Mouse (Mus musculus) hindbrain, embryonic 15.5 days (tissue): ENCODE data around the gene Pou2f2. TPM values are rescaled to one million over a fixed set of nuclear protein-coding genes. Genes with fewer than 3 reads are reported as not detected.
"Not testable (repeated sequence)": the region's sequence is repeated elsewhere in the genome, so short reads cannot be mapped to it uniquely, and the experiment has no call there.

Source experiments
- ATAC-seq: fragments of 200-750 bp; cut with Nextera tagmentation; 2 replicates; pipeline ENCODE4 v1.8.0; 2017; ENCODE audit warnings: low read depth, moderate number of reproducible peaks, moderate TSS enrichment; ENCODE audit not compliant: low FRiP score
- H3K27ac ChIP-seq: fragments of 300-500 bp; sonication (generic); replicated peaks from 2 replicates; pipeline ENCODE4 v1.5.1; 2015; ENCODE audit warnings: mild to moderate bottlenecking, inconsistent platforms
- H3K27me3 ChIP-seq: fragments of 300-500 bp; sonication (generic); 2 replicates; pipeline ENCODE4 v1.6.1; 2015; ENCODE audit warnings: control low read depth, inconsistent platforms
- H3K36me3 ChIP-seq: fragments of 300-500 bp; sonication (generic); 2 replicates; pipeline ENCODE4 v1.6.1; 2015; ENCODE audit warnings: control low read depth, inconsistent platforms
- H3K4me1 ChIP-seq: fragments of 300-500 bp; sonication (generic); replicated peaks from 2 replicates; pipeline ENCODE4 v1.6.1; 2015; ENCODE audit warnings: control low read depth, inconsistent platforms
- H3K4me2 ChIP-seq: fragments of 300-500 bp; sonication (generic); 2 replicates; pipeline ENCODE4 v1.6.1; 2015; ENCODE audit warnings: moderate library complexity, mild to moderate bottlenecking, inconsistent platforms
- H3K4me3 ChIP-seq: fragments of 300-500 bp; sonication (generic); 2 replicates; pipeline ENCODE4 v1.5.1; 2015; ENCODE audit warnings: mild to moderate bottlenecking, inconsistent platforms
- H3K9ac ChIP-seq: fragments of 300-500 bp; sonication (generic); 2 replicates; pipeline ENCODE4 v1.6.1; 2015; ENCODE audit warnings: inconsistent platforms
- H3K9me3 ChIP-seq: fragments of 300-500 bp; sonication (generic); 2 replicates; pipeline ENCODE4 v1.6.1; 2016; ENCODE audit warnings: control low read depth, inconsistent platforms
- WGBS: fragments of 180-500 bp; shearing (Covaris S2); methylation state at CpG from one replicate; pipeline ENCODE4 v1.1.7; 2015; 5-methylcytosine and 5-hydroxymethylcytosine counted together
- polyA plus RNA-seq: library from polyadenylated mRNA; unstranded; fragments of >200 nt; fragmentation: Nextera tagmentation; extraction: Ambion mirVana; gene quantifications from 2 replicates; pipeline ENCODE4 v1.2.1, GENCODE M21; 2015

Gene Pou2f2
- polyA plus RNA-seq, 1 experiment from 2014 or later, result 33.4 TPM

GRCm38 (mm10) chr7:25067338-25067737, 112.2 kb downstream of the Pou2f2 start:
- H3K4me2 ChIP-seq, result no peak overlapping the region
- peaks cover 34% of the 10 kb centered on the region for H3K4me1 ChIP-seq
- H3K27me3 ChIP-seq, result no peaks in the 10 kb centered on the region
- H3K9ac ChIP-seq, result no peak overlapping the region
- no peak overlapping the region for H3K27ac ChIP-seq
- H3K36me3 ChIP-seq, result peaks cover 51% of the 10 kb centered on the region
- H3K4me3 ChIP-seq, result no peak overlapping the region
- ATAC-seq, result no peak
- no peaks in the 10 kb centered on the region for H3K9me3 ChIP-seq
- 92% methylated on average over 7 of the region's 7 CpGs for WGBS

- H3K27me3 ChIP-seq, result no peaks in the 10 kb centered on the region
- peaks cover 10% of the 10 kb centered on the region for H3K4me1 ChIP-seq
- 95% methylated on average over 8 of the region's 8 CpGs for WGBS
- H3K4me3 ChIP-seq, result no peak overlapping the region
- no peak overlapping the region for H3K9ac ChIP-seq
- H3K36me3 ChIP-seq, result peaks cover 80% of the 10 kb centered on the region
- ATAC-seq, result no peak
- H3K4me2 ChIP-seq, result no peak overlapping the region
- no peaks in the 10 kb centered on the region for H3K9me3 ChIP-seq
- no peak overlapping the region for H3K27ac ChIP-seq
Observed at GRCm38 (mm10) chr7:25063900-25064299, 115.6 kb downstream of the Pou2f2 start.

- no peak for ATAC-seq
- H3K4me2 ChIP-seq, result no peak overlapping the region
- H3K27ac ChIP-seq, result no peak overlapping the region
- no peak overlapping the region for H3K9ac ChIP-seq
- H3K9me3 ChIP-seq, result no peaks in the 10 kb centered on the region
- peaks cover 86% of the 10 kb centered on the region for H3K36me3 ChIP-seq
- H3K4me3 ChIP-seq, result no peak overlapping the region
- no peaks in the 10 kb centered on the region for H3K27me3 ChIP-seq
- peaks cover 4% of the 10 kb centered on the region for H3K4me1 ChIP-seq
- WGBS, result 98% methylated on average over 6 of the region's 6 CpGs
Observed at GRCm38 (mm10) chr7:25063346-25063745, 116.2 kb downstream of the Pou2f2 start.

GRCm38 (mm10) chr7:25058836-25059235, 120.7 kb downstream of the Pou2f2 start:
- H3K9me3 ChIP-seq, result no peaks in the 10 kb centered on the region
- no peaks in the 10 kb centered on the region for H3K27me3 ChIP-seq
- peaks cover 90% of the 10 kb centered on the region for H3K36me3 ChIP-seq
- H3K4me1 ChIP-seq, result no peaks in the 10 kb centered on the region
- no peak overlapping the region for H3K27ac ChIP-seq
- no peak overlapping the region for H3K4me2 ChIP-seq
- ATAC-seq, result no peak
- no peak overlapping the region for H3K4me3 ChIP-seq
- WGBS, result 86% methylated on average over 14 of the region's 14 CpGs
- H3K9ac ChIP-seq, result no peak overlapping the region

- H3K9me3 ChIP-seq, result no peaks in the 10 kb centered on the region
- H3K27me3 ChIP-seq, result no peaks in the 10 kb centered on the region
- H3K36me3 ChIP-seq, result peaks cover 88% of the 10 kb centered on the region
- ATAC-seq, result no peak
- H3K4me2 ChIP-seq, result no peak overlapping the region
- H3K4me3 ChIP-seq, result no peak overlapping the region
- H3K27ac ChIP-seq, result no peak overlapping the region
- H3K9ac ChIP-seq, result no peak overlapping the region
- no peaks in the 10 kb centered on the region for H3K4me1 ChIP-seq
- 95% methylated on average over 8 of the region's 8 CpGs for WGBS
Observed at GRCm38 (mm10) chr7:25058394-25058793, 121.1 kb downstream of the Pou2f2 start.

GRCm38 (mm10) chr7:25057888-25058287, 121.6 kb downstream of the Pou2f2 start:
- ATAC-seq, result no peak
- Histone ChIP-seq H3K36me3 (peaks cover 83% of the 10 kb centered on the region), H3K4me3 (no peak overlapping the region), H3K9me3 (no peaks in the 10 kb centered on the region), H3K27ac (no peak overlapping the region), H3K27me3 (no peaks in the 10 kb centered on the region), H3K9ac (no peak overlapping the region), H3K4me2 (no peak overlapping the region), H3K4me1 (no peaks in the 10 kb centered on the region)
- WGBS, result 88% methylated on average over 5 of the region's 5 CpGs

GRCm38 (mm10) chr7:25056951-25057350, 122.6 kb downstream of the Pou2f2 start:
- no peak overlapping the region for H3K4me2 ChIP-seq
- no peak overlapping the region for H3K9ac ChIP-seq
- H3K36me3 ChIP-seq, result peaks cover 75% of the 10 kb centered on the region
- no peaks in the 10 kb centered on the region for H3K27me3 ChIP-seq
- 75% methylated on average over 4 of the region's 4 CpGs for WGBS
- H3K4me1 ChIP-seq, result no peaks in the 10 kb centered on the region
- ATAC-seq, result no peak
- H3K9me3 ChIP-seq, result no peaks in the 10 kb centered on the region
- no peak overlapping the region for H3K27ac ChIP-seq
- H3K4me3 ChIP-seq, result no peak overlapping the region

GRCm38 (mm10) chr7:25052587-25052986, 126.9 kb downstream of the Pou2f2 start:
- H3K4me3 ChIP-seq, result no peak overlapping the region
- no peaks in the 10 kb centered on the region for H3K4me1 ChIP-seq
- no peak overlapping the region for H3K27ac ChIP-seq
- no peak for ATAC-seq
- H3K9ac ChIP-seq, result no peak overlapping the region
- H3K4me2 ChIP-seq, result no peak overlapping the region
- 95% methylated on average over 3 of the region's 3 CpGs for WGBS
- no peaks in the 10 kb centered on the region for H3K27me3 ChIP-seq
- H3K9me3 ChIP-seq, result no peaks in the 10 kb centered on the region
- H3K36me3 ChIP-seq, result peaks cover 65% of the 10 kb centered on the region

- Histone ChIP-seq H3K36me3 (peaks cover 61% of the 10 kb centered on the region), H3K27ac (no peak overlapping the region), H3K4me2 (no peak overlapping the region), H3K9ac (no peak overlapping the region), H3K4me1 (no peaks in the 10 kb centered on the region), H3K27me3 (no peaks in the 10 kb centered on the region), H3K9me3 (no peaks in the 10 kb centered on the region), H3K4me3 (no peak overlapping the region)
- ATAC-seq, result no peak
- WGBS, result 79% methylated on average over 16 of the region's 16 CpGs
Observed at GRCm38 (mm10) chr7:25049295-25049930, 130.1 kb downstream of the Pou2f2 start.

GRCm38 (mm10) chr7:25047363-25047762, 132.2 kb downstream of the Pou2f2 start:
- 76% methylated on average over 8 of the region's 8 CpGs for WGBS

GRCm38 (mm10) chr7:25044599-25044998, 134.9 kb downstream of the Pou2f2 start:
- H3K36me3 ChIP-seq, result peaks cover 80% of the 10 kb centered on the region
- H3K9me3 ChIP-seq, H3K4me1 ChIP-seq: not testable (repeated sequence)

More at GRCm38 (mm10) chr7:25047363-25047762, 132.2 kb downstream of the Pou2f2 start:
- Histone ChIP-seq H3K4me3 (no peak overlapping the region), H3K9ac (no peak overlapping the region), H3K9me3 (no peaks in the 10 kb centered on the region), H3K36me3 (peaks cover 77% of the 10 kb centered on the region), H3K27me3 (no peaks in the 10 kb centered on the region), H3K4me2 (no peak overlapping the region), H3K27ac (no peak overlapping the region), H3K4me1 (no peaks in the 10 kb centered on the region)
- ATAC-seq, result no peak

GRCm38 (mm10) chr7:25041921-25042320, 137.6 kb downstream of the Pou2f2 start:
- no peaks in the 10 kb centered on the region for H3K4me1 ChIP-seq
- WGBS, result 92% methylated on average over 12 of the region's 12 CpGs
- H3K9ac ChIP-seq, result no peak overlapping the region
- ATAC-seq, result no peak
- no peak overlapping the region for H3K4me2 ChIP-seq
- H3K27me3 ChIP-seq, result no peaks in the 10 kb centered on the region
- H3K27ac ChIP-seq, result no peak overlapping the region
- no peak overlapping the region for H3K4me3 ChIP-seq
- H3K36me3 ChIP-seq, result peaks cover 71% of the 10 kb centered on the region
- H3K9me3 ChIP-seq, result no peaks in the 10 kb centered on the region

More at GRCm38 (mm10) chr7:25044599-25044998, 134.9 kb downstream of the Pou2f2 start:
- WGBS, result 95% methylated on average over 7 of the region's 7 CpGs
- not testable (repeated sequence) for H3K27ac ChIP-seq, H3K9ac ChIP-seq, H3K4me3 ChIP-seq, ATAC-seq, H3K27me3 ChIP-seq, H3K4me2 ChIP-seq
